Mouse (Mus musculus) lung, postnatal 0 days (tissue): Measurements from ENCODE around the gene Usp15. TPM values are rescaled to one million over a fixed set of nuclear protein-coding genes. Genes with fewer than 3 reads are reported as not detected.
A peak's percentile ranks its signal among the peaks of the same experiment; 100 is the strongest.

Experiments used
- ATAC-seq: fragments of 200-750 bp; cut with Nextera tagmentation; 2 replicates; pipeline ENCODE4 v1.8.0; 2017; ENCODE audit warnings: moderate library complexity
- DNase-seq: peaks from one replicate; pipeline ENCODE4 v3.0.0-alpha.2; 2016; ENCODE audit warnings: low spot score
- H3K27ac ChIP-seq: fragments of 300-500 bp; sonication (generic); 2 replicates; pipeline ENCODE4 v1.5.1; 2014; ENCODE audit warnings: antibody characterized with exemption, mild to moderate bottlenecking, low read length, mixed read lengths
- H3K27me3 ChIP-seq: fragments of 300-500 bp; sonication (generic); replicated peaks from 2 replicates; pipeline ENCODE4 v1.6.1; 2014; ENCODE audit warnings: low read length, mixed read lengths; ENCODE audit not compliant: insufficient read depth
- H3K36me3 ChIP-seq: fragments of 300-500 bp; sonication (generic); 2 replicates; pipeline ENCODE4 v1.6.1; 2014; ENCODE audit warnings: low read length, mixed read lengths; ENCODE audit not compliant: insufficient read depth
- H3K4me1 ChIP-seq: fragments of 300-500 bp; sonication (generic); 2 replicates; pipeline ENCODE4 v1.6.1; 2014; ENCODE audit warnings: antibody characterized with exemption, low read depth, low read length, mixed read lengths; ENCODE audit not compliant: insufficient read depth
- H3K4me2 ChIP-seq: fragments of 300-500 bp; sonication (generic); replicated peaks from 2 replicates; pipeline ENCODE4 v1.6.1; 2014; ENCODE audit warnings: low read depth, mild to moderate bottlenecking, low read length, moderate library complexity, mixed read lengths
- H3K4me3 ChIP-seq: fragments of 300-500 bp; sonication (generic); 2 replicates; pipeline ENCODE4 v1.5.1; 2014; ENCODE audit warnings: low read depth, low read length
- H3K9ac ChIP-seq: fragments of 300-500 bp; sonication (generic); replicated peaks from 2 replicates; pipeline ENCODE4 v1.6.1; 2014; ENCODE audit warnings: low read depth, mild to moderate bottlenecking
- H3K9me3 ChIP-seq: fragments of 300-500 bp; sonication (generic); 2 replicates; pipeline ENCODE4 v1.6.1; 2016; ENCODE audit warnings: low read length, mixed read lengths
- CTCF ChIP-seq: IDR thresholded peaks from 2 replicates; pipeline ENCODE4 v1.5.1; 2016; ENCODE audit warnings: antibody characterized with exemption, mild to moderate bottlenecking
- EP300 ChIP-seq: IDR thresholded peaks from 2 replicates; pipeline ENCODE4 v1.6.1; 2016; ENCODE audit warnings: antibody characterized with exemption, mild to moderate bottlenecking, control low read depth
- WGBS: fragments of 180-500 bp; shearing (Covaris S2); extraction: QIAGEN DNeasy Blood & Tissue Kit; methylation state at CpG from one replicate; pipeline ENCODE4 v1.1.7; 2014; 5-methylcytosine and 5-hydroxymethylcytosine counted together
- polyA plus RNA-seq: library from polyadenylated mRNA; unstranded; fragments of >200 nt; fragmentation: Nextera tagmentation; extraction: Ambion mirVana; gene quantifications from 2 replicates; pipeline ENCODE4 v1.2.1, GENCODE M21; 2015

Gene Usp15
- polyA plus RNA-seq, 1 experiment from 2014 or later, result 48.2 TPM

DNA sequence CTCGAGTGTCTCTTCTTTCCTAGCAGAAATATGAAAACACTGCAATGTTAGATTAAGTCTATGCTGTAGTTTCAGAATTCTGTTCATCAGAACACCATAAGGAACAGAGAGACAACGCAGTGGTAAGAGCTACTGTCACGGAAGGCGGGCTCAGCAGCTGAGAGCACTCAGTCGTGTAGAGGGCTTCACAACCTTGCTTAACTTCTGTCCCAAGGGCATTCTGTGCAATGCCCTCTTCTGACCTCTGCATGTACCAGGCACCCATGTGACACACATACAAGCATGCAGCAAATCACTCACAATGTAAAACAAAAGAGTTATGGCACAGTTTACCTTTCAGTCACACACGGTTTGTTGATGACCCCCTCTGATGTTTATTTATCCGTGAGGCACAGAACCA is 37.5 kb downstream of the Usp15 start:
- Histone ChIP-seq H3K27me3 (no peaks in the 10 kb centered on the region), H3K9ac (no peak overlapping the region), H3K9me3 (no peaks in the 10 kb centered on the region), H3K4me1 (no peaks in the 10 kb centered on the region), H3K4me2 (no peak overlapping the region), H3K27ac (no peak overlapping the region), H3K4me3 (no peak overlapping the region), H3K36me3 (no peaks in the 10 kb centered on the region)
- DNase-seq (no peak), ATAC-seq (no peak)
- TF ChIP-seq CTCF (no peak), EP300 (no peak)
- WGBS, result 72% methylated on average over 7 of the region's 7 CpGs

DNA sequence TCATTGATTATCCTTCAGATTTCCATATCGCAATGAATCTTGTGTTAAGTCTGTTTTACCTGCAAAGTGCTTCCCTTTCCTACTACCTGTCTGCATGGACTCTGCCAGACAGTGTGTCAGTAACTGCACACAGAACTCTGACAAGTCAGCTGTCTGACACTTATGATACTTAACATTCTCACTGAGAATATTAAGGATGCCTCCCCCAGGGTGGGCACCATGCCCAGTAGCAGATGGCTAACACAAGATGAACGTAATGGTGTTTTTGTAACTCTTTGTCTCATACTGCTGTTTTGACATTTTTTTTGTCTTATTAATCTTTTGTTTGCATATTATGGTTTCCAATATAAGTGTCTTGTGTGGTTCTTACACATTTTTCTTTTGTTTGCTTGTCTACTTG is 40.4 kb downstream of the Usp15 start:
- TF ChIP-seq CTCF (no peak), EP300 (no peak)
- WGBS, result 74% methylated on average over 2 of the region's 2 CpGs
- H3K4me3 ChIP-seq, result no peak overlapping the region
- H3K9me3 ChIP-seq, result no peaks in the 10 kb centered on the region
- no peak overlapping the region for H3K4me2 ChIP-seq
- H3K9ac ChIP-seq, result no peak overlapping the region
- no peaks in the 10 kb centered on the region for H3K36me3 ChIP-seq
- no peaks in the 10 kb centered on the region for H3K4me1 ChIP-seq
- ATAC-seq (no peak), DNase-seq (no peak)
- no peak overlapping the region for H3K27ac ChIP-seq
- H3K27me3 ChIP-seq, result no peaks in the 10 kb centered on the region

DNA sequence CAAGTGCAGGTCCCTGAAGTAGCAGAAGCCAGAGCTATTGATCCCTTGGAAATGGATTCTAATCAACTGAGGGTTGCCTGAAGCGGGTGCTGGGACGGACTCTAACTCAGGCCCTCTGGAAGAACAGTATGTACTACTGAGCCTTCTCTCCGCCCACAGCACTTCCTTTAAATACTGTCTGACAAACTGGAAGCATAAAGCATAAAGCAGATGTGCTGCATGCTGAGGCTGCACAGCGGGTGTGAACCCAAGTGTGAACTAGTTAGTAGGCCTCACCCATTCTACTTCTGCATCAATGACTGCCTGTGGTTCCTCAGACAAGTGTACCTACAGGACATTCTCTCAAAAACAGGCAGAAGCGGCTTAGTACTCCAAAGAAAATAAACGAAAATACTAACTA is 41.0 kb downstream of the Usp15 start:
- Histone ChIP-seq H3K27ac (no peak overlapping the region), H3K4me2 (no peak overlapping the region), H3K27me3 (no peaks in the 10 kb centered on the region), H3K9ac (no peak overlapping the region), H3K9me3 (no peaks in the 10 kb centered on the region), H3K4me3 (no peak overlapping the region), H3K36me3 (no peaks in the 10 kb centered on the region), H3K4me1 (no peaks in the 10 kb centered on the region)
- DNase-seq (no peak), ATAC-seq (no peak)
- WGBS, result 89% methylated on average over 6 of the region's 6 CpGs
- TF ChIP-seq CTCF (no peak), EP300 (no peak)

DNA sequence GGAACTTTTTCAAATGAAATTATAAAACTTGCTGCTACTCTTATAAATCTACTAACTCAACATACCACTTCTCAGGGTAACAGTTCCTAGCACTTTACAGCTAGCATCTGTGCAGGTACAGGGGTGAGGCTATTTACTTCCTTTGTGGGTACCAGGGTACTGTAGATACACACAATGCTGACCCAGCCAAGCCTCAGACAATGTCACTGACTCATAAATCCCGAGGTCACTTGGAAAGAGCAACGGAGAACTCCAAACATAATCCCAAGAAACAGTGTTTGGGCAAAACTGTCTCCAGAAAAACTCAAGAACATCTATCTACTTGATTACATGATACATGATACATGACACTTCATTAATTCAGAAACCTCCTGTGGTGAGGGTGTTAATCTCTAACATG is 43.5 kb downstream of the Usp15 start:
- 62% methylated on average over 2 of the region's 2 CpGs for WGBS
- DNase-seq (no peak), ATAC-seq (no peak)
- no peaks in the 10 kb centered on the region for H3K4me1 ChIP-seq
- H3K9ac ChIP-seq, result no peak overlapping the region
- no peak overlapping the region for H3K27ac ChIP-seq
- TF ChIP-seq CTCF, result no peak
- no peak for TF ChIP-seq EP300
- H3K4me3 ChIP-seq, result no peak overlapping the region
- H3K36me3 ChIP-seq, result no peaks in the 10 kb centered on the region
- H3K4me2 ChIP-seq, result no peak overlapping the region
- H3K9me3 ChIP-seq, result no peaks in the 10 kb centered on the region
- H3K27me3 ChIP-seq, result no peaks in the 10 kb centered on the region

DNA sequence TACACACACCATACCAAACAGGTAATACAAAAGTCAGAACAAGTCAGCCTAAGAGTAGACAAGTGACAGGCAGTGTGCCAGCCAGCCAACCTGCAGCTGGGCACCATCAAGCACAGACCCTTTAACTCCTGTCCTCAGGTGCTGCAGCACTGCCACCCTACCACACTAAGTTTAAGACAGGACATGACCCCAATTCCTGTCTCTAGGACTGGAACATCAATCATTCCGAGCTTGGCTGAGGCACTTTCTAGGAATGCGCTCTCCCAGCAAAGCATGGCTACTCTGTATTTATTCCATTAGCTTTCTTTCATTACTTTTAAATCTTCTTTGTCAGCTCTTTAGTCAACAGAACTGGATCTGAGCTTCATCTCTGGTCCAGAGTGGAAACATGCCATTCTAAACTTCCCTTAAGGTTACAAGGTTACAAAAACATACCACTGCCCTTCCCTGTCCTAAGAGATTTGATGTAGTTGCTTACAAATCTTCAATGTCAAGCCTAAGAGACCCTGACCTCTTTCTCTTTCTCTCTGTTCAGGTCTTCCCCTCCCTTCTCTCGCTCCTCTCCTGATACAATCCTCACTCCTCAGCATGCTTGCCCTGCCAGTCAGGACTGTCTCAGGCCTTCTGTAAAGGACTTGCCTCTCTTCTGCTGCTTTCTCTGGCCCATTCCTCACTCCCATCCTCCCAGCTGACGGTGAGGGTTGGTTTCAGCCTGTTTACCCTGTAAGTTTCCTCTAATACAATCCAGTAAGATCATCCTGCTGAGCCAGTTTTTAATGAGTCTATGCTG is 48.6 kb downstream of the Usp15 start:
- 49% methylated on average over 4 of the region's 4 CpGs for WGBS

DNA sequence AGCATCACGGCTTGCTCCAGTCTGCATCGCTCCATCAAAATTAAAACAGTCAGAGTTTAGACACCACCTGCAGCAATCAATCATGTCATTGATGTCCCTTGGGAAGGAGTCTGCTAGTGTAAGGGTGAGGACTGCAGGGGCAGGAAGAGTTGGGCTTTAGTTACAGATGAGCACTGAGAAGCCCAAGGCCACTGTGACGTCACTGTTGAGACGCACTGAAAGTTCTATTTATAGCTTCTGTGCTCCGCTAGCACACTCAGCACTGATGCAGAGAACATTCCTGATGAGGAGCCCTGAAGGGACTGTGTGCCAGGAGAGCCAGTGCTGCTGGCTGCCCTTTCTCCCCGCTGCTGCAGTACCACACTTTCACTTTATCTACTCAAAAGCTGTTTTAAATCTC is 49.6 kb downstream of the Usp15 start:
- Histone ChIP-seq H3K4me3 (no peak overlapping the region), H3K9ac (no peak overlapping the region), H3K27me3 (no peaks in the 10 kb centered on the region), H3K9me3 (no peaks in the 10 kb centered on the region), H3K27ac (no peak overlapping the region), H3K4me2 (no peak overlapping the region), H3K36me3 (no peaks in the 10 kb centered on the region), H3K4me1 (no peaks in the 10 kb centered on the region)
- 36% methylated on average over 6 of the region's 6 CpGs for WGBS
- ATAC-seq (peak; percentile 57; the same call in 1 of the 2 replicates), DNase-seq (peak; percentile 69)
- TF ChIP-seq EP300 (no peak), CTCF (no peak)

More for the DNA sequence above, 48.6 kb downstream of the Usp15 start:
- Histone ChIP-seq H3K27me3 (no peaks in the 10 kb centered on the region), H3K27ac (no peak overlapping the region), H3K9ac (no peak overlapping the region), H3K4me1 (no peaks in the 10 kb centered on the region), H3K4me3 (no peak overlapping the region), H3K36me3 (no peaks in the 10 kb centered on the region), H3K9me3 (no peaks in the 10 kb centered on the region), H3K4me2 (no peak overlapping the region)
- ATAC-seq, result no peak
- TF ChIP-seq CTCF (no peak), EP300 (no peak)
- no peak for DNase-seq
